Mouse (Mus musculus) CD4-positive helper T cell, adult 2 months (primary cell): ENCODE measurements around the gene Inhbb.
A peak's percentile ranks its signal among the peaks of the same experiment; 100 is the strongest.

Experiments
- DNase-seq: peaks from one replicate; pipeline ENCODE4 v3.0.0-alpha.2; 2012; ENCODE audit warnings: low read depth, missing footprints, low spot score

Inhbb gene

GRCm38 (mm10) chr1:119421576-119422421 is at the start of gene Inhbb:
Gene Inhbb (minus strand): TSS chr1:119422248.
- DNase-seq: no peak

GRCm38 (mm10) chr1:119463386-119463785 is 41.3 kb upstream of the Inhbb start:
- peak; percentile 35 for DNase-seq

DNA sequence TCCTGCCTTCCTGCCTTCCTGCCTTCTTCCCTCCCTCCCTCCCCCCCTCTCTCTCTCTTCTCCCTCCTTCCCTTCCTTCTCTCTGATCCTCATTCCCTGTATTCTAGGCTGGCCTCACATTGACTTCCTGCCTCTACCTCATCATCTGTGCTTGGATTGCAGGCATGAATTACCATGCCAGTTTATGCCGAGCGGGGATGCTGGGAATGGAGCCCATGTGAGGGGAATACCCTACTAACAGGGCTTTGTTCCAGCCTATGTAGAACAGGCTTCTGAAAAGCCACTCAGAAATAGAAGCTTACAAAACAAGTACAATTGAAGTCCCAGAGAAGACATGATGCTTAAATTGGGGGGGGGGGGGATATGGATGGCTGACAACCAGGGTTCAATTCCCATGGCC is 38.0 kb upstream of the Inhbb start:
- DNase-seq: no peak

DNA sequence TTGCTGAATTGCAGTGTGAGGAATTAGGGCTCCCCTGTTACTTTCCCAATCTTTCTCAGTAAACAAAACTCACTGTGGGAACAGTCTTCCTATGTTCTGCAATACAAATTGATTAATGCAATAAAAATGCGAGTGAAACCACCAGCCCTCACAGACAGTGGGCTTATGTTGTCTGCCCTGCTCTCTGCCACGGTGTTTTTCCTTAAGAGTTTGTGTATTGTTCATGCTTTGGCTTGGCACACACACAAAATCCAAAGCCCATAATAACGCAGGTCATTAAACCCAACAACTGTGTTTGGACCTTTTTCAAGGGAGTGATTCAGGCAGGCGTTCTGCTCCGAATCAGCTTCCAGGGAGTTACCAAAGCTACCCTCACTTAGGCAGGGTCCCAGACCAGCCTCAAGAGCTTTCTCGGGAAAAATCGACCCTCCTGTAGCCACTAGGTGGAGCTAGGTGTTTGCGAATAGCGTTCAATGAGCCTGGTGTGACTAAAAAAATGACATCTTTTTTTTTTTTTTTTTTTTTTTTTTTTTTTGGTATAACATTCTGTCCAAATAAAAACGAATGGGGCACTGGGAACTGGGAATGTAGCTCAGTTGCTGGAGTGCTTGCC is 36.1 kb upstream of the Inhbb start:
- DNase-seq: peak; percentile 62

- DNase-seq: peak; percentile 18
Observed at GRCm38 (mm10) chr1:119457528-119457855, 35.4 kb upstream of the Inhbb start.

DNA sequence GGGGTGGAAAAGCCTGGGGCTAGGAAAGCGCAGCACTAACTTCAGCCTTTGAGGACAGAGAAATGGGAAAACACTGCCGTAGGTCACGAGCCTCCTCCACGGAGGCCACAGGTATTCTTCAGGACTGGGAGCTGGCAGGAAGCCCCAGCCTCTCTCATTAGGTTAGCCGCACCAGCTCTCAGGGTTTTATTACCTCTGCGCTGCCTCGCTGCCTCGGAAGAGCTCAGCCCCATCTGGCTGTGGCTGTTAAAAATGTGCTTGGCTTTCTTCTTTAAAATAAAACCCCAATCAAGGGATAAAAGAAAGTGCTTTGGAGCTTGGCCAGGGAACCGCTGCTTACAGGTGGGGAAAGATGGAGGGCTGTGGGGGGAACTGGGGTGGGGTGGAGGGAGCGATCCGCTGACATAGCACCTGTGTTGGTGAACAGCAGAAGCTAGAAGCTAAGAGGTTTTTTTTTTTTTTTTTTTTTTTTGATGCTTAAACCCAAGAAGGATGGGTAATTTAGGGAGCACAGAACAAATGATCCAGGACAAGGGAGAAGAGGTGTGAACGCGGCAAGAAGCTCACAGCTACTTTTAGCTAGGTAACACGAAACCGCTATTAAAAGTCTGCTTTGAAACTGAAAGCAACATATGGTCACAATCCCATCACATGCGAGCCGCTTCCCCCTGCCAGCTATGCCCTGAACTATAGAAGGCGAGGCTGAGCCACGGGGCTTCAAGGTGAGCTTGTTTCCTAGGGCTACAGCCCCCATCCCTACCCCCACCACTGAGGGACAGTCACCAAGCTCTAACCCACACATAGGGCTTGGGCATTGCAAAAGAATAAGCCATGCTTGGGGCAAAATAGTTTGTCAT is 34.9 kb upstream of the Inhbb start:
- peak; percentile 31 for DNase-seq

- DNase-seq: no peak
Observed at GRCm38 (mm10) chr1:119453731-119454130, 31.7 kb upstream of the Inhbb start.

GRCm38 (mm10) chr1:119451417-119451816 is 29.4 kb upstream of the Inhbb start:
- DNase-seq: no peak

GRCm38 (mm10) chr1:119450651-119451345 is 28.8 kb upstream of the Inhbb start:
- no peak for DNase-seq

GRCm38 (mm10) chr1:119446753-119447283 is 24.8 kb upstream of the Inhbb start:
- DNase-seq: no peak

DNA sequence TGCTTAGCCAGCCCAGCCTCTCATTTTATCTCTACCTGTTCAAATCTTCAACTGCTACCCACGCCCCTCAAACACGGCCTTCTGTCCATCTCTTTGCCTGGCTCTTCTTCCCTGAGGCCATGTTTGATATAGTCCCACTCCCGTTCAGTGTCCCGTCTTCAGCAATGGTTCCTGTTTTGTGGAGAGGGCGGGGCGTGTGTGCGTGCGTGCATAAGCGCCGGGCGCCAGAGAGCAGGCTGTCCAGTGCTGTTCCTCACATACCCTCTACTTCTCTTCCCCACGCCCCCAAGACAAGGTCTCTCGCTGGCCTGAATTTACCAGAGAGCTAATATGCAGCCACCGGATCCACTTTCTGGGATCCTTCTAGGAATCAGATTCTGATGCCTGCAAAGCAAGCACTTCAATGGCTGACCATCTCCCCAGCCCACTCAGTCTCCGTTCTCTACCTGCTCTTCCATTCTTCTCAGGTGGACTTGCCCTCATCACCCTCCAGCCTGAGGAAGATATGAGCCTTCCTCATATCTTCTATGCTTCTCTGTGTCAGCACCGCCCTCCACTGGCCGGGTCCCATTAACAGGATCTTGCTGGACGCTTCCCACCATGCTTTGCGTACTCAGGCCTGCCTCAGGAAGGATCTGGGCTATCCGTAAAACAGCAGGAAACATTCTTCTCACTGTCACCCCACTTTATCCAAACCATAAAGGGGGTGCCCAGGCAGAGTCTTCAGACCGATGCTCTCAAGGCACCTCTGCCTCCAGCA is 21.7 kb upstream of the Inhbb start:
- DNase-seq: no peak

DNA sequence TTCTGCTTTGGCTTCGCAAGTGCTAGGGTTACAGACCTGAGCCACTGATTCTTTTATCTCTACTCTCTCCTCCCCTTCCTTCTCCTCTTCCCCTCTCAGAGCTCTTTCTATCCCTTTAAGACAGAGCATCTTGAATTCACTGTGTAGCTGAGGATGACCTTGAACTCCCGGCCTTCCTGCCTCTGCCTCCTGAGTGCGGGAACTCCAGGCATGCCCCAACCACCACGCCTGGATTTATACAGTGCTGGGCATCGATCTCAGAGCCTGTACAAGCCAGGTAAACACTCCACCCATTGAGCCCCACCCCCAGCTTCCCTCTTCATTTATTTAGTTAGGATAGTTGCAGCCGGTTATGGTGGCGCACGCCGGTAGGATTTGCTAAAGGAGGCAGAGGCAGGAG is 20.9 kb upstream of the Inhbb start:
- no peak for DNase-seq

GRCm38 (mm10) chr1:119438105-119438637 is 16.1 kb upstream of the Inhbb start:
- DNase-seq: no peak

GRCm38 (mm10) chr1:119437401-119437800 is 15.4 kb upstream of the Inhbb start:
- no peak for DNase-seq

DNA sequence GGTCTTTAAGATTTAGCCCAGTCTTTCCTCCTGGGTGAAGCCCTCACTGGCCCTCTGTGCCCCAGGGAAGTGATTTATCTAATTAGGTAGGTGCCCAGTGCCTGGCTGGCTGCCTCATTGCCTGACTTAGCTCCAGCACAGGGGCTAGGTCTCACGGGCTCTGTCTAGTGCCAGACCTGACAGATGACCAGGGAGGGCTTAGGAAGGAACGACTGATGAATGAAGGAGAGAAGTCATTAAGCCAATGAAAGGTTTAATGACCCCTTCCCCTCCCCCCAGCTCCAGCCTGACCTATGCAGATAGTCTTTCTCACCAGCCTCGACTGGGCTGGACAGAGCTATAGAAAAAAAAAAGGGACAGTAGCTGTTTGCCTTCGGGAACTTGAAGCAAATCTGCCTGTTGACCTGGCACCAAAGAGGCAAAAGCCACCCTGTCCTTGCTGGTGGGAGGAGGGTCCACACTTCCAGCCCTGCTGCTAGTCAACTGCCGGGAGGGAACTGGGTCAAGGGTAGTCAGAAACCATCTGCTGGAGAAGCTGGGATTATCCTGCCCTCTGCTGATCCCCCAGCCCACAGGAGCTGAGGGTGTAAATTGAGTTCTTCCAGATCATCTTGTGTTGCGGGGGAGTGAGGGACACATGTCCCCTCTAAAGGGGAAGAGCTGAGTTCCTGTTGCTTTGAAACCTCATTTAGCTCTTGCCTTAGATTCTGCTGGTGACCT is 2.3 kb upstream of the Inhbb start:
- no peak for DNase-seq

DNA sequence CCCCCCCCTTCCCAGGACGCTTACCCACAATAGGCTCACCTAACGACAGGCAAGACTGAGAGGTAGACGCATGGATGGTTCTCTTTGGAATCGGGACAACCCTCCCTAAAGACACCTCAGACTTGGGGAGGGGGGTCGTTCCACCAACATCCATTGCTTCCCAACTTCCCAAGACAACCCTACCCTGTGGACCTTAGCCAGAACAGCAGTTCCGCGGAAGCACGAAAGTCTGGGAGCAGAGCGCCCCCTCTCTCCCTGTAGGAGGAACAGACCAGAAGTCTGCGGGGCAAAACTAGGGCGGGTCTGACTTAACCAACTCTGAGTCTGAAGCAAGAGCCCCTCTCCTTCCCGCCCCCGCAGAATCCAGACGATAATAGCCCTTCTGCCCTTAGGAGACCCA is 1.5 kb upstream of the Inhbb start:
- no peak for DNase-seq

DNA sequence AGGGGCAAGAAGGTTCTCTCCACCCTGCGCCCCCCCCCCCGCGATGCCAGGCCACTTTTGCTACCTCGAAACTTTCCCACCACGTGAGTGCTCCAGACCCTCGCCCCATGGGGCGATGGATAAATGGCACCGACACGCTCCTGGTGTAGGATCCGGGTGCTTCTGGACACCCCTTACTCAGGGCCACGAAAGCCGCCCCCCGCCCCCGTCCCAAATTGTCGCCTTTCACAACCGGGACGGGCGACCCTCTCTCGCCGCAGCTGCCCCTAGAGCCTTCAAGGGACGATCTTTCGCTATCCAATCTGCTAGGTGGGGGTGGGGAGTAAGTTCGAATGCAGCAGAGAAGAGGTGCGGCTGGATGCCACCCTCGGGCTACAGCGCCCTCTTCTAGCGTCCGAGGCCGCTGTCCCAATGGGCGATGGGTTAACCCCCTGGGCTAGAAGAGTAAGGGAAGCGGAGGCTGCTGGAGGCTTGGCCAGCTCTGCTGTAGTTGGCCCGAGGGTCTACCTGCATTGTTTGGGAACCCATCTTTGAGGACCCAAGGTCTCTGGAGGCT is 490 bp upstream of the Inhbb start:
- DNase-seq: no peak

- no peak for DNase-seq
Observed at GRCm38 (mm10) chr1:119420984-119421575, 968 bp downstream of the Inhbb start.
